In genomic region chr13:56155048-56155447, GRCm38 (mm10) we compare ENCODE assay signal across 12 mouse cellular contexts. TPM values are rescaled to one million over a fixed set of nuclear protein-coding genes. Genes with fewer than 3 reads are reported as not detected.
DNase-seq lines count a peak whose midpoint lies in the region; ATAC-seq and TF ChIP-seq lines count a peak whose summit lies in the region.
"Had no signal": no experiment of that assay in that cellular context is flagged by ENCODE, and none has a peak within 500 bp of the region (broad histone marks: within the 10 kb centered on the region; RNA-seq: fewer than 3 reads in every experiment).

No protein-coding gene starts in this region.

- TF ChIP-seq EP300 in heart, adult 2 months (IDR thresholded peaks at IDR 0.05; ENCODE audit: insufficient read depth, low read depth, low read length), result peak; percentile 83
- no peak for TF ChIP-seq EP300 in stomach, postnatal 0 days (optimal IDR thresholded peaks at IDR 0.05)

- H3K27ac ChIP-seq in kidney, postnatal 0 days, result no peak overlapping the region
- H3K27ac ChIP-seq in kidney, embryonic 14.5 days (ENCODE audit: low read depth, low read length), result no peak overlapping the region
- H3K27ac ChIP-seq in heart, adult 2 months, result peak overlapping the region; percentile 5; the same call in 1 of the 2 replicates
- 0 out of 2 replicates have a peak overlapping the region, but pooled peaks have one; percentile 14 for H3K27ac ChIP-seq in stomach, postnatal 0 days (replicated peaks)
- H3K27ac ChIP-seq: liver, embryonic 14.5 days; neural tube, embryonic 13.5 days had no signal

- ATAC-seq in kidney, postnatal 0 days (replicated peaks; ENCODE audit: low FRiP score, low read depth), result no peak
- ATAC-seq in kidney, embryonic 14.5 days (ENCODE audit: low FRiP score, low TSS enrichment), result no peak; the same call in 1 of the 2 replicates
- no peak for ATAC-seq in stomach, postnatal 0 days (ENCODE audit: low FRiP score, low TSS enrichment)
- ATAC-seq: activated CD4-positive, CD25-positive, alpha-beta regulatory T cell, adult 4 months had no signal

- 0 out of 2 replicates have a peak, but pooled peaks have one; percentile 18 for TF ChIP-seq POLR2A in heart, adult 2 months (IDR thresholded peaks at IDR 0.05; ENCODE audit: insufficient read depth, low read depth, low read length)

- no peaks in the 10 kb centered on the region for H3K27me3 ChIP-seq in kidney, postnatal 0 days (ENCODE audit: insufficient read depth, low read length)
- no peaks in the 10 kb centered on the region; the same call in none of the 2 replicates for H3K27me3 ChIP-seq in kidney, embryonic 14.5 days (ENCODE audit: control insufficient read depth, insufficient read depth, low read length)
- H3K27me3 ChIP-seq in heart, adult 2 months (ENCODE audit: control insufficient read depth, insufficient read depth, low read length), result no peaks in the 10 kb centered on the region
- H3K27me3 ChIP-seq in stomach, postnatal 0 days (ENCODE audit: control insufficient read depth, insufficient read depth, low read length), result no peaks in the 10 kb centered on the region
- H3K27me3 ChIP-seq: neural tube, embryonic 13.5 days had no signal

- DNase-seq in kidney, postnatal 0 days (ENCODE audit: low spot score), result peak; percentile 62
- peak in 1 of 2 experiments; percentile 74 for DNase-seq in heart, adult 2 months
- peak; percentile 43 to 70 for DNase-seq in heart, postnatal 14 days
- DNase-seq in stomach, postnatal 0 days (ENCODE audit: low spot score), result no peak
- DNase-seq in frontal cortex, postnatal 25 days (ENCODE audit: low spot score in 2 of 2), result no peak
- DNase-seq in left cerebral cortex, adult 11 months (ENCODE audit: low spot score), result no peak
- DNase-seq: gastrocnemius, postnatal 36 days; thymus, adult 2 months had no signal

- H3K4me2 ChIP-seq in kidney, postnatal 0 days (ENCODE audit: low read length), result no peak overlapping the region
- H3K4me2 ChIP-seq in kidney, embryonic 14.5 days (replicated peaks; ENCODE audit: low read depth, low read length), result no peak overlapping the region
- H3K4me2 ChIP-seq in stomach, postnatal 0 days (replicated peaks; ENCODE audit: low read depth), result no peak overlapping the region
- H3K4me2 ChIP-seq: neural tube, embryonic 13.5 days had no signal

- intact Hi-C loops in heart, adult 2 months (cut with DNase I), result no loop called here
- intact Hi-C loops in heart, postnatal 14 days (cut with DNase I), result no loop called here

- H3K4me1 ChIP-seq in kidney, postnatal 0 days (replicated peaks; ENCODE audit: insufficient read depth, low read length), result peaks cover 8% of the 10 kb centered on the region; the same call in 1 of the 2 replicates
- peaks cover 15% of the 10 kb centered on the region; the same call in 1 of the 2 replicates for H3K4me1 ChIP-seq in kidney, embryonic 14.5 days (ENCODE audit: control insufficient read depth, insufficient read depth, low read length)
- no peaks in the 10 kb centered on the region for H3K4me1 ChIP-seq in heart, adult 2 months (ENCODE audit: control insufficient read depth, insufficient read depth, low read length)
- 0 out of 2 replicates have a peak, but pooled peaks cover 3% of the 10 kb centered on the region for H3K4me1 ChIP-seq in stomach, postnatal 0 days (replicated peaks; ENCODE audit: control insufficient read depth, insufficient read depth)

- H3K9me3 ChIP-seq in kidney, postnatal 0 days (replicated peaks; ENCODE audit: low read length), result no peaks in the 10 kb centered on the region
- H3K9me3 ChIP-seq in kidney, embryonic 14.5 days (ENCODE audit: control insufficient read depth, low read length), result no peaks in the 10 kb centered on the region
- H3K9me3 ChIP-seq in stomach, postnatal 0 days (ENCODE audit: control insufficient read depth, low read length), result no peaks in the 10 kb centered on the region
- H3K9me3 ChIP-seq: neural tube, embryonic 13.5 days had no signal

- H3K9ac ChIP-seq in kidney, postnatal 0 days (ENCODE audit: low read depth, low read length), result no peak overlapping the region
- no peak overlapping the region for H3K9ac ChIP-seq in kidney, embryonic 14.5 days (ENCODE audit: low read depth, low read length)
- no peak overlapping the region for H3K9ac ChIP-seq in heart, adult 2 months (ENCODE audit: low read depth, low read length)
- no peak overlapping the region for H3K9ac ChIP-seq in stomach, postnatal 0 days (ENCODE audit: low read length)
- H3K9ac ChIP-seq: liver, embryonic 14.5 days; neural tube, embryonic 13.5 days had no signal

- H3K4me3 ChIP-seq in kidney, postnatal 0 days (replicated peaks; ENCODE audit: low read depth, low read length), result no peak overlapping the region
- H3K4me3 ChIP-seq in kidney, embryonic 14.5 days (ENCODE audit: low read length), result no peak overlapping the region
- no peak overlapping the region for H3K4me3 ChIP-seq in heart, adult 2 months
- no peak overlapping the region for H3K4me3 ChIP-seq in stomach, postnatal 0 days (ENCODE audit: low read depth, low read length)
- H3K4me3 ChIP-seq: neural tube, embryonic 13.5 days had no signal

- TF ChIP-seq CTCF in kidney, postnatal 0 days (IDR thresholded peaks at IDR 0.05; ENCODE audit: low read depth), result no peak
- TF ChIP-seq CTCF in heart, adult 2 months (IDR thresholded peaks at IDR 0.05), result no peak
- no peak for TF ChIP-seq CTCF in stomach, postnatal 0 days (IDR thresholded peaks at IDR 0.05; ENCODE audit: low read depth)

- H3K36me3 ChIP-seq in kidney, postnatal 0 days (ENCODE audit: insufficient read depth, low read length), result no peaks in the 10 kb centered on the region
- no peaks in the 10 kb centered on the region for H3K36me3 ChIP-seq in kidney, embryonic 14.5 days (ENCODE audit: control insufficient read depth, insufficient read depth, low read length)
- H3K36me3 ChIP-seq in heart, adult 2 months (ENCODE audit: control insufficient read depth, insufficient read depth, low read length), result no peaks in the 10 kb centered on the region
- no peaks in the 10 kb centered on the region for H3K36me3 ChIP-seq in stomach, postnatal 0 days (ENCODE audit: control insufficient read depth, insufficient read depth, low read length)
- H3K36me3 ChIP-seq: neural tube, embryonic 13.5 days had no signal

- 17% methylated on average over 5 of the region's 5 CpGs for WGBS in kidney, postnatal 0 days
- 22% methylated on average over 5 of the region's 5 CpGs for WGBS in kidney, embryonic 14.5 days
- 15% methylated on average over 5 of the region's 5 CpGs for WGBS in heart, adult 2 months
- WGBS in stomach, postnatal 0 days, result 40% methylated on average over 5 of the region's 5 CpGs

- H3K79me2 ChIP-seq in heart, adult 2 months (replicated peaks; ENCODE audit: control insufficient read depth, insufficient read depth, low read length), result no peaks in the 10 kb centered on the region

RNA-seq across cellular contexts. Expression of gene H2afy, which starts 18.9 kb away (rescaled TPM):
- 263 and 267 TPM in 2 replicates for polyA plus RNA-seq in kidney, postnatal 0 days (2015; fragmentation: Nextera tagmentation; extraction: Ambion mirVana)
- polyA plus RNA-seq in kidney, embryonic 14.5 days (2014; fragmentation: Nextera tagmentation; extraction: Ambion mirVana), result 440 and 481 TPM in 2 replicates
- 10 to 100 TPM; 43.3 to 49.6 TPM for total RNA-seq in heart, adult 2 months (2021)
- polyA plus RNA-seq in heart, adult 2 months (2012; rRNA removed), result 34.9 and 39.4 TPM in 2 replicates
- 10 to 100 TPM; 68.3 to 68.5 TPM for total RNA-seq in heart, postnatal 14 days (2021)
- 150 and 157 TPM in 2 replicates for polyA plus RNA-seq in stomach, postnatal 0 days (2015; fragmentation: Nextera tagmentation; extraction: Ambion mirVana)

RNA-seq across cellular contexts. Expression of gene Tifab, which starts 23.6 kb away (rescaled TPM):
- polyA plus RNA-seq in kidney, postnatal 0 days (2015; fragmentation: Nextera tagmentation; extraction: Ambion mirVana), result 1.6 and 2.0 TPM in 2 replicates
- polyA plus RNA-seq in kidney, embryonic 14.5 days (2014; fragmentation: Nextera tagmentation; extraction: Ambion mirVana), result 0.66 and 1.0 TPM in 2 replicates
- total RNA-seq in heart, adult 2 months (2021), result 1 to 10 TPM; 1.1 to 1.2 TPM
- 1.7 and 2.1 TPM in 2 replicates for polyA plus RNA-seq in heart, adult 2 months (2012; rRNA removed)
- total RNA-seq in heart, postnatal 14 days (2021), result 1 to 10 TPM; 1.3 TPM
- 2.1 and 2.4 TPM in 2 replicates for polyA plus RNA-seq in stomach, postnatal 0 days (2015; fragmentation: Nextera tagmentation; extraction: Ambion mirVana)

Comparison
In these comparisons a context has a peak if more than half of its experiments do, and no peak if none do; other contexts are left out.
1. DNase-seq: peak in kidney, postnatal 0 days (single experiment) and heart, postnatal 14 days (2 of 2); none in stomach, postnatal 0 days (single experiment), frontal cortex, postnatal 25 days (0 of 2) and left cerebral cortex, adult 11 months (single experiment).
2. H3K27ac ChIP-seq: peak in heart, adult 2 months (single experiment) and stomach, postnatal 0 days (single experiment); none in kidney, postnatal 0 days (single experiment) and kidney, embryonic 14.5 days (single experiment).